Mouse (Mus musculus): ENCODE measurements around the gene Usp26.

The Usp26 gene

GRCm38 (mm10) chrX:51801133-51801532, at the start of gene Usp26:
Usp26 (minus strand) TSS chrX:51801233.
- no peak for DNase-seq (ENCODE audit: low spot score)

- no peak for DNase-seq (ENCODE audit: low spot score)
These were observed 13.6 kb upstream of the Usp26 start for GRCm38 (mm10) chrX:51814466-51815247.

- DNase-seq (ENCODE audit: low spot score), result no peak
These were observed 33.6 kb downstream of the Usp26 start for GRCm38 (mm10) chrX:51767457-51767856.

- no peak for DNase-seq (ENCODE audit: low spot score)
These were observed 64.6 kb downstream of the Usp26 start for GRCm38 (mm10) chrX:51736450-51736849.

GRCm38 (mm10) chrX:51714086-51714745, 86.8 kb downstream of the Usp26 start:
- no peak for DNase-seq (ENCODE audit: low spot score)

GRCm38 (mm10) chrX:51712996-51713395, 88.0 kb downstream of the Usp26 start:
- peak; percentile 57 for DNase-seq (ENCODE audit: low spot score)

Measured in testis, postnatal 14 days (tissue).